Mouse (Mus musculus) forebrain, embryonic 13.5 days (tissue): ENCODE measurements around the gene Vsig2. TPM values are rescaled to one million over a fixed set of nuclear protein-coding genes. Genes with fewer than 3 reads are reported as not detected.

Source experiments
- ATAC-seq: fragments of 200-750 bp; cut with Nextera tagmentation; 2 replicates; pipeline ENCODE4 v1.8.0; 2017
- H3K27ac ChIP-seq: fragments of 300-500 bp; sonication (generic); 2 replicates; pipeline ENCODE4 v1.5.1; 2015; ENCODE audit warnings: inconsistent platforms, mild to moderate bottlenecking, moderate library complexity
- H3K27me3 ChIP-seq: fragments of 300-500 bp; sonication (generic); 2 replicates; pipeline ENCODE4 v1.6.1; 2015; ENCODE audit warnings: mild to moderate bottlenecking, inconsistent platforms
- H3K36me3 ChIP-seq: fragments of 300-500 bp; sonication (generic); 2 replicates; pipeline ENCODE4 v1.6.1; 2015; ENCODE audit warnings: mild to moderate bottlenecking, inconsistent platforms; ENCODE audit not compliant: poor library complexity, severe bottlenecking
- H3K4me1 ChIP-seq: fragments of 300-500 bp; sonication (generic); 2 replicates; pipeline ENCODE4 v1.6.1; 2015; ENCODE audit warnings: inconsistent platforms
- H3K4me2 ChIP-seq: fragments of 300-500 bp; sonication (generic); 2 replicates; pipeline ENCODE4 v1.6.1; 2015; ENCODE audit warnings: inconsistent platforms, mild to moderate bottlenecking, moderate library complexity
- H3K4me3 ChIP-seq: fragments of 300-500 bp; sonication (generic); 2 replicates; pipeline ENCODE4 v1.5.1; 2015; ENCODE audit warnings: mild to moderate bottlenecking, inconsistent platforms
- H3K9ac ChIP-seq: fragments of 300-500 bp; sonication (generic); 2 replicates; pipeline ENCODE4 v1.6.1; 2015; ENCODE audit warnings: mild to moderate bottlenecking, inconsistent platforms
- H3K9me3 ChIP-seq: fragments of 300-500 bp; sonication (generic); replicated peaks from 2 replicates; pipeline ENCODE4 v1.6.1; 2016; ENCODE audit warnings: inconsistent platforms
- WGBS: fragments of 180-500 bp; shearing (Covaris S2); methylation state at CpG from one replicate; pipeline ENCODE4 v1.1.7; 2015; 5-methylcytosine and 5-hydroxymethylcytosine counted together
- polyA plus RNA-seq: library from polyadenylated mRNA; unstranded; fragments of >200 nt; fragmentation: Nextera tagmentation; extraction: Ambion mirVana; gene quantifications from 2 replicates; pipeline ENCODE4 v1.2.1, GENCODE M21; 2015

Gene Vsig2
- polyA plus RNA-seq, 1 experiment from 2014 or later = 0.26 TPM

DNA sequence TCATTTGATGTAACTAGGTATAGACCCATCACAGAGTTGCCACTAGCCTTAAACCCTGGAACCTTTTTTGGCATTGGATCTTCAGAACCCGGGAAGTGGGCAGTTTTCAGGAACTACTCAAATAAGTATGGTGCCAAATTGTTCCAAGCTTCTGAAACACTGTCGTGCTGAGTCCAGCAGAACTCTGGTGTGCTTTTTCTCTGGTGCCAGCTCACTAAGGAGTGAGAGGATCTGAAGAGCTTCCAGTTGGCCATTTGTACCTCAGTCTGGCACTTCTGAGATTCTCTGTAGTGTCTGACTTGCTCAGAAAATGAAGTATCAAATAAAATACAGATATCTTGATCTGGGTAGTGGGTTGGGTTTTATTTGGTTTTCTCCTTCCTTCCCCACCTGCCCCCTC is 19.1 kb upstream of the Vsig2 start:
- Histone ChIP-seq H3K4me1 (0 out of 2 replicates have a peak, but pooled peaks cover 3% of the 10 kb centered on the region), H3K9ac (no peak overlapping the region), H3K4me3 (no peak overlapping the region), H3K27me3 (no peaks in the 10 kb centered on the region), H3K27ac (no peak overlapping the region), H3K36me3 (peaks cover 54% of the 10 kb centered on the region), H3K4me2 (no peak overlapping the region), H3K9me3 (no peaks in the 10 kb centered on the region)
- WGBS = 93% methylated on average over 2 of the region's 2 CpGs
- no peak for ATAC-seq

GRCm38 (mm10) chr9:37525461-37525860 is 13.6 kb upstream of the Vsig2 start:
- 91% methylated on average over 2 of the region's 2 CpGs for WGBS
- no peak overlapping the region for H3K4me2 ChIP-seq
- no peak overlapping the region for H3K27ac ChIP-seq
- no peak overlapping the region for H3K4me3 ChIP-seq
- no peak overlapping the region for H3K9ac ChIP-seq
- peaks cover 16% of the 10 kb centered on the region for H3K4me1 ChIP-seq
- H3K9me3 ChIP-seq = no peaks in the 10 kb centered on the region
- peaks cover 51% of the 10 kb centered on the region for H3K36me3 ChIP-seq
- peaks cover 54% of the 10 kb centered on the region for H3K27me3 ChIP-seq
- ATAC-seq = no peak

- 29% methylated on average over 21 of the region's 21 CpGs for WGBS
- peaks cover 42% of the 10 kb centered on the region for H3K36me3 ChIP-seq
- no peaks in the 10 kb centered on the region for H3K9me3 ChIP-seq
- no peak overlapping the region for H3K4me2 ChIP-seq
- ATAC-seq = no peak
- H3K27me3 ChIP-seq = peaks cover 66% of the 10 kb centered on the region
- H3K4me1 ChIP-seq = peaks cover 27% of the 10 kb centered on the region
- no peak overlapping the region for H3K27ac ChIP-seq
- no peak overlapping the region for H3K9ac ChIP-seq
- 0 out of 2 replicates have a peak overlapping the region, but pooled peaks have one; percentile 4 for H3K4me3 ChIP-seq
These were observed 12.3 kb upstream of the Vsig2 start for GRCm38 (mm10) chr9:37526443-37527395.

DNA sequence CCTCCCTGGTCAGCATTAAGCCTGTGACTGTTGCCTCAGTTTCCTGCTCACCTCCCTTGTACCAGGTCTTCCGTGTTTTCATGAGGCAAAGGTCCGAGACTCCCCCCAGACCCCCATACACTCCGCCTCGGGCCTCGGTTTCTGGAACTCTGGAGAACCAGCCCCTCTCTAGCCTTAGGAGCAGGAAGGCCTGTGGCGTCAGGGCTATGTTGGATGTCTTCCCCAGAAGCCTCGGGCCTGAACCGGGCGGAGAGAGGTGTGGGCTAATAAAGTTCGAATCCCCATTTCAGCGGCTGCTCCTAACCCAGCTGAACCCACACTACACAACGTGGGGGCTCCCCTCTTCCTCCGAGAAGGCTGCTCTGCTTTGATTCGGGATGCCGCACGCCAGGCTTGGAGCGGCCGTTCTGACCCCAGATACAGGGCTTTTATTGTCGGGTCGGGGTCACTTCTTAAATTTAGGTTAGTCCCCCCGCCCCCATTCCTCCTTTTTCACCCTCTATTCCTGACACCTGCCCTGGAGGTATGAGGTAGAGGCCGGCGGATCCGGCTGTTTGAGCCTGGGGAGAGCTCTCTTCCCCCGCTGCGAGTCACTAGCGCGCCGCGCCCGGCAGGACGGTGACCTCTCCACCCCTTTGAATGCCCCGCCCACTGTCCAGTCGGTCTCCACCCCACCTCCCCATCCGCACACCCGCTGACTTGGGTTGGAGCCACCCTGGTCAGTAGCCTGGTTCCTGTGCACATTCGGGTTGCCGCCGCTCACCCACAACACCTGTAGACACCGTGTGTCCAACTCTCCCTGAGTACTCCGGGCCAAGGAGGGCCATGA is 11.4 kb upstream of the Vsig2 start, which contains the start of gene Esam:
Gene Esam (plus strand): TSS at position 683 of the 829 bp plus-strand sequence.
- Histone ChIP-seq H3K27ac (no peak within 1 kb of the TSS), H3K4me1 (peaks cover 27% of the 10 kb centered on the region), H3K27me3 (peaks cover 72% of the 10 kb centered on the region), H3K4me3 (0 out of 2 replicates have a peak within 1 kb of the TSS, but pooled peaks have one; percentile 4), H3K9ac (no peak within 1 kb of the TSS), H3K9me3 (no peaks in the 10 kb centered on the region), H3K4me2 (0 out of 2 replicates have a peak within 1 kb of the TSS, but pooled peaks have one; percentile 5), H3K36me3 (peaks cover 34% of the 10 kb centered on the region)
- WGBS = 5% methylated on average over 41 of the region's 41 CpGs
- ATAC-seq = no peak

GRCm38 (mm10) chr9:37528225-37528970 is 10.7 kb upstream of the Vsig2 start:
- Histone ChIP-seq H3K4me2 (no peak overlapping the region), H3K27ac (no peak overlapping the region), H3K4me1 (peaks cover 27% of the 10 kb centered on the region), H3K9me3 (no peaks in the 10 kb centered on the region), H3K4me3 (no peak overlapping the region), H3K27me3 (peaks cover 72% of the 10 kb centered on the region), H3K9ac (no peak overlapping the region), H3K36me3 (peaks cover 26% of the 10 kb centered on the region)
- WGBS = 25% methylated on average over 9 of the region's 9 CpGs
- no peak for ATAC-seq

DNA sequence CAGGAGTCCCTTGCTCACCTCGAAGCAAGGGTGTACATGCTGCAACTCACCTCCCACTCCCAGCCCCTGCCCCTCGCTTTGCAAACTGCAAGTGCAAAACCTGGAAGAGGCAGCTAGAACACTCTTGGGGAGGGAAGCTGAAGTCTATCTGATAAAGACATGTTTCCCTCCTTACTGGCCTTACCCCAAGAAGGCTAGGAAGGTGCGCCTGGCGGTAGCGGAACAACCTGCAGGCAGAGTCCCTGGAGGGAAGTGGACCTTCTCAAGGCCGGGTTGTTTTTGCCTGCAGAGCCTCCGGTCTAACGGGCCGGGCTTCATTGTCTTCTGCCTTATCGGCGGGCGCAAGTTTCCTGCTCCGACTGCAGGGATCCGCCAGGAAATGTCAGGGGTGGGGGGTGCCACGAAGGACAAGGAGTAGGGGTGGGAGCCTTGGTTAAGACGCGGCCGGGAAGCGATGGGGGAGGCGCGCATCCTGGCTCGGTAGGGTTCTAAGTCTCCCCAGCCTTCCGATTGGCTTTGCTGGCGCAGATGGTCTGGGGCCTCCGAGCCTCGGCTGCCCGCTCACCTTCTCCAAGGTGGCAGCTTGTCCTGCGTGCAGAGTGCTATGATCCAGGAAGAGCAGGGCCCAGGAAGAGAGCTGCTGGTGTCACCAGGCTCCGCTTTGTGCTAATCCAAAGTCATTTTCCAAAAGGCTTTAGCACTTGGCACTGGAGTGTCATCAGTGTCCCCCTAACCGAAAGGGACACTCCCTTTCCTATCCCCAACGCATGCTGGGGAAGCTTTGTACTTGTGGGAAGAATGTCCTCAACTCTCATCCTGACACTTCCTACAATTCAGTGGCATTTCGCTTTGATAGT is 8.8 kb upstream of the Vsig2 start:
- peaks cover 27% of the 10 kb centered on the region for H3K4me1 ChIP-seq
- peak; percentile 58 for ATAC-seq
- H3K36me3 ChIP-seq = peaks cover 12% of the 10 kb centered on the region
- peak overlapping the region; percentile 56 for H3K9ac ChIP-seq
- peaks cover 70% of the 10 kb centered on the region for H3K27me3 ChIP-seq
- WGBS = 4% methylated on average over 32 of the region's 32 CpGs
- no peaks in the 10 kb centered on the region for H3K9me3 ChIP-seq
- peak overlapping the region; percentile 62 for H3K4me2 ChIP-seq
- no peak overlapping the region for H3K27ac ChIP-seq
- peak overlapping the region; percentile 33 for H3K4me3 ChIP-seq

DNA sequence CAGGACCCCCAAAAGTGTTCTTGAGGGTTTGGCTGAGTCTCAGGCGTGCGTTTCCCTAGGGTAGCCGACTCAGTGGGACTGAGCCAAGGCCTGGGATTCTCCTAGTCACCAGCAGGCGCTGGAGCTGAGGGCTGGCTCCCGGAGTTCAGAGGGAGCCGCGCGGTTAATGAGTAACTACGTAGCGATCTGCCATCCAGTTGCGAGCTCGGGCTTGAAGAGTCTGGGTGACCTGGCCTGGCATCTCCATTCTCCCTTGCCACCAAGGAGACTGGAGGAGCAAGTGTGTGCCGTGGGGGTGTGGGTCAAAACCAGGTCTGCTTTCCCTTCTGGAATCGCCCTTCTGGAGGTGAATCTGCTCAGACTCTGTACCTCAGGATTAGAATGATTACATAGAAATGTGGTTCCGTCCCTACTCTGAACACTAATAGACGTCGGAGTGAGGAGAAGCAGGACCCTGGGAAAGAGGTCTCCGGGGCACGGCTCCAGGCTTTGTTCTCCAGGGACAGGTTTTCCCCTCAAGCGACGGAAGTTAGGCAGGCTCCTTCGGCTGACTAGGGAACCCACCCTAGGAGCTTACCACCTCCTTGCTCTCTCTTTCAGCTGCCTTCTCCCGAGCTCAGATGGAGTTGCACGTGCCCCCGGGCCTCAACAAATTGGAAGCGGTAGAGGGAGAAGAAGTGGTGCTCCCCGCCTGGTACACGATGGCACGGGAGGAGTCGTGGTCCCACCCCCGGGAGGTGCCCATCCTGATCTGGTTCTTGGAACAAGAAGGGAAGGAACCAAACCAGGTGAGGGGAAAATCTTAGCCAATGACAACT is 8.0 kb upstream of the Vsig2 start:
- peak overlapping the region; percentile 56 for H3K9ac ChIP-seq
- peak overlapping the region; percentile 62 for H3K4me2 ChIP-seq
- 0 out of 2 replicates have a peak, but pooled peaks cover 4% of the 10 kb centered on the region for H3K36me3 ChIP-seq
- peak; percentile 78 for ATAC-seq
- peaks cover 27% of the 10 kb centered on the region for H3K4me1 ChIP-seq
- no peak overlapping the region for H3K27ac ChIP-seq
- no peaks in the 10 kb centered on the region for H3K9me3 ChIP-seq
- H3K4me3 ChIP-seq = peak overlapping the region; percentile 33
- WGBS = 2% methylated on average over 31 of the region's 31 CpGs
- peaks cover 62% of the 10 kb centered on the region for H3K27me3 ChIP-seq

GRCm38 (mm10) chr9:37536851-37537250 is 2.2 kb upstream of the Vsig2 start:
- Histone ChIP-seq H3K4me1 (no peaks in the 10 kb centered on the region), H3K27ac (no peak overlapping the region), H3K27me3 (peaks cover 8% of the 10 kb centered on the region; the same call in 1 of the 2 replicates), H3K4me2 (no peak overlapping the region), H3K9ac (no peak overlapping the region), H3K4me3 (no peak overlapping the region), H3K36me3 (no peaks in the 10 kb centered on the region), H3K9me3 (no peaks in the 10 kb centered on the region)
- no peak for ATAC-seq
- WGBS = 89% methylated on average over 4 of the region's 4 CpGs

- Histone ChIP-seq H3K27ac (no peak overlapping the region), H3K4me1 (no peaks in the 10 kb centered on the region), H3K4me3 (no peak overlapping the region), H3K27me3 (peaks cover 4% of the 10 kb centered on the region; the same call in 1 of the 2 replicates), H3K4me2 (no peak overlapping the region), H3K9me3 (no peaks in the 10 kb centered on the region), H3K9ac (no peak overlapping the region), H3K36me3 (no peaks in the 10 kb centered on the region)
- WGBS = 78% methylated on average over 5 of the region's 5 CpGs
- ATAC-seq = no peak
These were observed 1.3 kb upstream of the Vsig2 start for GRCm38 (mm10) chr9:37537658-37538250.

DNA sequence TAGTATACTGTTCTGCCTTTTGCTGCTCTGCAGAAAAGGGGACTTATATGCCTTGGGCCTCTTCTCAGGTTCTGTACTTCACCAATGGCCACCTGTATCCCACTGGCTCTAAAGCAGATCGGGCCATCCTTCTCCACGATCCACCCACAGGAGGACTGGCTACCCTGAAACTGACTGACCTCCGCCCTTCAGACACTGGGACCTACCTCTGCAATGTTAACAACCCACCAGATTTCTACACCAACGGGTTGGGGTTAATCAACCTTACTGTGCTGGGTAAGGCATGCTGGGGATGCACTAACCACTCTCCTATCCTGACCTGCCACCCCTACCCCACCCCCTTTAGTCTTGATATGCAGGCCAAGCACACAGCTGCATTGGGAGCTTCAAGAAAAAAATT is 1.2 kb downstream of the Vsig2 start:
- no peak for ATAC-seq
- 93% methylated on average over 4 of the region's 4 CpGs for WGBS

More for the DNA sequence above, 1.2 kb downstream of the Vsig2 start:
- Histone ChIP-seq H3K4me1 (peaks cover 10% of the 10 kb centered on the region), H3K9me3 (no peaks in the 10 kb centered on the region), H3K27ac (no peak overlapping the region), H3K4me2 (no peak overlapping the region), H3K4me3 (no peak overlapping the region), H3K36me3 (no peaks in the 10 kb centered on the region), H3K9ac (no peak overlapping the region), H3K27me3 (peaks cover 14% of the 10 kb centered on the region)
